Mouse (Mus musculus) cerebellum, postnatal 36 days (tissue): ENCODE results near the gene Igsf21.

ENCODE experiments used
- DNase-seq, 2 experiments: peaks; one replicate each; pipeline ENCODE4 v3.0.0; 2021 to 2022; ENCODE audit warnings: mixed read lengths in 2 of 2

Gene Igsf21

GRCm38 (mm10) chr4:140192276-140193002, 54.1 kb downstream of the Igsf21 start:
- peak; percentile 75 to 87 for DNase-seq

DNA sequence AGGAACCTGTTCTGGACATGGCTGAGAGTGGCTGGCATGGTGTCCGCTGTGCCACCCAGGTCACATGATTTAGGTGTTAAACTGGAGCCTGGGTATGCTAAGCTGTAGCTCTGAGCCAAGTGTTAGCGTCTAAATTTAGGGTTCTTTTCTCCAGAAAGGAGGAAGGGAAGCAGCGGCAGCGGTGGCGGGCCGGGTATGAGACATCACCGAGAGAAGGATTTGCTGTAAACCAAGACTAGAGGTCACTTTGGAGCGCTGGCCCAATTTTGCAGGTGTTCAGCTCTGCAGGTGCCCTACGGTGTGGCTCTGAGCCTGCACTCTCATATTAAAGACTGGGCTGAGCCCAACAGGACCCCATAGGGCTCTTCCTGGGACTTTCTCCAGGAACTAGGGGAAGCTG, 57.0 kb downstream of the Igsf21 start:
- peak; percentile 60 to 67 for DNase-seq

GRCm38 (mm10) chr4:140188626-140189025, 58.0 kb downstream of the Igsf21 start:
- no peak for DNase-seq

DNA sequence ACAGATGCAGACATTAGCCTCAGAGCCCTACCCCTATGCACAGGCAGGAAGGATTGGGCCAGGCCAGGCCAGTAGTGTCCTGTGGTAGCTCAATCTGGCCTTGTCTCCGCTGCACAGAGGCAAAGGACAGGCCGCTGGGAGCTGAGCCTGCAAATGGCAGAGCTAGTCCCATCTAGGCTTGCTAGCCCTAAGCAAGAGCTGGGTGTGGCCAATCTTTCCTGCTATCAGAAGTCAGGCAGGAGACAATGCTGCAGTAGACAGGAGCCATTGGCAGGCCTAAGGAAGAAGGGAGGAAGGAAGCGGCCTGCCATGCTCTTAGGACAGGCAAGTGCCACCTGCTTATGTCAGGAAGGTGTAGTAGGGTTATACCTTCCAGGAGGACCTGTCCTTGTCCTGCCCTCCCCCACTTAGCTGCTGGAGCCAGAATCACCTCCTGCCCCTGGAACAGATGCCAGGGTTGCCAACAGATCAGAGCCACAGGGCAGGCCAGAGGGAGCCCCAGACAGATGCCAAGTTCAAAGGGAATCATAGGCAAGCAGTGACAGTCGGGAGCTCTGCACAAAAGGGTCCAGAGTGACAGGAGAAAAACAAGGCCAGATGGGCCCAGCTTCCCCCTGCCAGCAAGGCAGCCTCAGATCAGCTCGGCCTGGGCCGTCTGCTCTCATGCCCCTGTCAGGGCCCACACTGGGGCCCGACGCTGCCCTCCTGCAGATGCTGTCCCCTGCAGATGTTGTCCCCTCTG, 59.0 kb downstream of the Igsf21 start:
- DNase-seq = peak in 1 of 2 experiments; percentile 39

- DNase-seq = peak; percentile 57 to 60
Observed at GRCm38 (mm10) chr4:140179576-140179975, 67.0 kb downstream of the Igsf21 start.

- DNase-seq = no peak
Observed at GRCm38 (mm10) chr4:140177055-140177454, 69.5 kb downstream of the Igsf21 start.

DNA sequence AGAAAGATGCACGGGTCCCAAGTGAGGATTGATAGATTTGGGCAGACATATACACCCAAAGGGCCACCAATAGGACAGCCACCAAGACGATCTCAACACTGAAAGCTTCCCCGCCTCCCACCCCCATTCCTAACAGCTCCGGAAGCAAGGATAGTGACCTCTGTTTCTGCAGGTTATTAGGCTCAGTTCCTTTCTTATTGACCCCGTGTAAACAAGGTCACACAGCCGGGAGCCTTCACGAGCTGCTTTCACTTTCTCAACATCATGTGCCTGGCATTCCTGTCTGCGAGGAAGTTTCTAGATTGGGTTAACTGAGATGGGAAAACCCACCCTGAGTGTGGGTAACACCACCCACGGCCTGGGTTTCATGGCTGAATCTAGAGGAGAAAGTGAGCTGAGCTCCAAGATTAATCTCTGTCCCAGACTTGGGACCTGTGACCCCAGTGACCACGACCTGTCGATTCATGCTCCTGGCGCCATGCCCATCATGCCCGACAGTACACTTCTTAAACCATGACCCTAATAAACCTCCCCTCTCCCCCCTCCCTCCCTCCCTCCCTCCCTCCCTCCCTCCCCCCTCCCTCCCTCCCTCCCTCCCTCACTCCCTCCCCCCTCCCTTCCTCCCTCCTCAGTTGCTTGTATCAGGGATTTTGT, 72.7 kb downstream of the Igsf21 start:
- no peak for DNase-seq

DNA sequence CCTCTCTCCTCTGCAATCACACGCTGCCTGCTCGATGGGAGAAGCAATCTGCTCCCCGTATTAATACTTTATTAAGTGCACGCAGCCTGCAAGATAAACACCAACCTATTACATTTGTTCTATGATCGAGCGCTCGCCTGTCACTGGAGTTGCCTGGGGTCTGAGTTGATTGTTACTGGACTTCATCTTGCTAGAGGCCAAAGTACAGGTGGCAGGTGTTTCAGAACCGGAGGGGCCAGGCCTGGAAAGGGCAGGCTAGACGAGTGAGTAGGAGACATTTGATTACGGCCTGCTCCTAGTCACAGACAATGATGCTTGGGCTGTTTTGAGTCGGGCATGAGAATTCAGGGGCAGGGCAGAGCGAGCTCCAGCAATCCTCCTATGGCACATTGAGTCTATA, 73.5 kb downstream of the Igsf21 start:
- no peak for DNase-seq

- DNase-seq = no peak
Observed at GRCm38 (mm10) chr4:140171917-140172316, 74.7 kb downstream of the Igsf21 start.

DNA sequence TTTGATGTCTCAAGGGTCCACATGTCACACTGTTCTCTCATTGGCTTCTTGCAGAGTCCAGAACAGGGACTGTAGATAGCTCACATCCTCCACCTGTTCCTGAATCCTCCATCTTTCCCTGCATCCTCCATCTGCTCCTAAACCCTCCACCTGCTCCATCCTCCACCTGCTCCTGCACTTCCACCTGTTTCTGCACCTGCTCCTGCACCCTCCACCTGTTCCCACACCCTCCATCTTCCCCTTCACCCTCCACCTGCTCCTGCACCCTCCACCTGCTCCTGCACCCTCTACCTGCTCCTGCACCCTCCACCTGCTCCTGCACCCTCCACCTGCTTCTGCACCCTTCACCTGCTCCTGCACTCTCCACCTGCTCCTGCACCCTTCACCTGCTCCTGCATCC, 75.4 kb downstream of the Igsf21 start:
- DNase-seq = peak; percentile 50 to 64

DNA sequence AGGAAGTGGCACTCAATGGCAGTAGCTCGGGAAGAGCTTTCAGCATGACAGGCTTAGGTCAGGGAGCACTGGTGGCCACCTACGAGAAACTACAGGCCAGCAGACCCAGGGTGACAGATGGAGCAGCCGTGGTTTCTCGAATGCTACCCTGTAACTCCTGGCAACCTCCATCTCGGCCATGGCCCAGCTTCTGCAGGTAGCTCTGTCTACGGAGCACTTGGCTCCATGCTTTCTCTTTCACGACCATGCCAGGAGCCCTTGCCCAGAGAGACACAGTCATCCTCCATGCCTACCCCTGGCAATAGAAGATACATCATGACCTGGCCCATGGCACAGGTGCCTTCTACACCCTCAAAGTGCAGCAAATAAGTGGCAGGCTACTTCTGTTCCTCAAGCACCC, 80.7 kb downstream of the Igsf21 start:
- DNase-seq = peak; percentile 77 to 79

DNA sequence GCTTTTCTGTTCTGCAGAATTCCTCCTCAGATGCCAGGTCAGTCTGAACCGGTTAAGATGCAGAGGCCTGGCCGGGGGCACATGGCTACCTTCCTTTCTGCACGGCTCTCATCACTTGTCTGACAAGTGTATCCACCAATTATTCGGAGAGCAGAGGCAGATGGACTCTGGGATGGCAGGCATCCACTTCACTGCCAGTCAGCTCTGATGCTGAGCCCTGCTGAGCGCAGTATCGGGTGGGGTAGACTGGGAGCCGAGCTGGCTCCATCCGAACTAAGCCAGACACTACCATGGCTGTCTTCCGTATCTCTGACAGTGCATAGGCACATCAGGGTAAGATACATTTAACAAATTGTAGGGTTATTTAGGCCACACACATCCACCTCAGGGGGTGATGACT, 81.9 kb downstream of the Igsf21 start:
- DNase-seq = no peak

GRCm38 (mm10) chr4:140159617-140160016, 87.0 kb downstream of the Igsf21 start:
- no peak for DNase-seq

GRCm38 (mm10) chr4:140154899-140155463, 91.6 kb downstream of the Igsf21 start:
- DNase-seq = no peak

- no peak for DNase-seq
Observed at GRCm38 (mm10) chr4:140154484-140154883, 92.1 kb downstream of the Igsf21 start.

GRCm38 (mm10) chr4:140153711-140154114, 92.9 kb downstream of the Igsf21 start:
- DNase-seq = no peak

DNA sequence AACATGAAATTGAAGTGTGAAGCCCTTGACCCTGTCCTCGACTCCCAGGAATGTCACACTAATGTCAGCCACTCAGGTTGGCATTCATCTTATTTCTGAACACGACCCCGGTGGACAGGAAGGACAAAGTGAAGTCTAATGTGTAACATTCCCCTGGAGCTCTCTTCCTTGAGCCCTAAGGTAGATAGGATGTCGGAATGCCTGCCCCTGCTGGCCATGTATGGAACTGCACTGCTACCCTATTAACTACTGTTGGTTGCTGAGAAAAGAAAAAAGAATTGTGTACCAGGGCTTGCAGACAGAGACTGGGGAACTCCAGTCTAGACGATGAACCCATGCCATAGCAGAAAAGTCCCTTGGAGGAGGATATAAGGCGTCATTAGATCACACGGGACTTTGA, 93.5 kb downstream of the Igsf21 start:
- DNase-seq = peak; percentile 75 to 80

- no peak for DNase-seq
Observed at GRCm38 (mm10) chr4:140149706-140150105, 96.9 kb downstream of the Igsf21 start.

DNA sequence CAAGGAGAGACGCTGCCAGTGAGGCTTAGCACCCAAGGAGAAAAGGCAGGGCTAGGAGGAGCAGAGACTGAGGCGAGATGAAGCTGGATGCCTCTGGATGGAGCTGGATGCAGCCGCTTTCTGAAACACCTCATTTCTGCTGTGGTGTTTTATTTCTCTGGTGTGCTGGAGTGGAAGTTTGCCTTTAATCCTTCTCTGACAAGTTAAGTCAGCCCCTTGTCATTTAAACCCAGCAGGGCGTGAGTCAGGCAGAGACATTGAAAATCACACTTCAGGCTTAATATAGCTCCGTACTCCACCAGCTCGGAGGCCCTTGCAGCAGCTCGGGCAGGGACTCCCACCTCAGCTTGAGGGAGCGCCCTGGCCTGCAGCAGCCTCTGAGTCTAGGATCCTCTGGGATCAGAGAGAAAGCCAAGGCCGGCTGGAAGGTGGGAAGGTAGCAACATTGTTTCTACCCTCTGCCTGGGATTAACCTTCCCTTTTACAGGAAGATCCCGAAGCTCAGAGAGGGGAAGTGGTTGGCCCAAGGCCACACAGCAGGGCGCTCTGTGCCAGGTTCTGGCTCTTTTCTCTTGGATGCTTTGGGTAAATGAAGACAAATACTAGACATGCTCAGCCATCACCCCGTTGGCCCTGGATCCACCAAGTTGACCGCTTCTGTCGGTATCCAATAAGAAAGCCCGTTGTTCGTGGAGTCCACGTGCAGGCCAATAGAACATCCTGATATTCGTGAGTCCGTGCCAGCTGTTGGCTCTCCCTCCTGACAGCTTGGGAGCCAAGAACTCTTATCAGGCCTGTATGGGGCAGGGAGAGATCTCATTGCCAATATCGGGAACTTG, 98.5 kb downstream of the Igsf21 start:
- peak; percentile 44 to 60 for DNase-seq

- peak; percentile 45 to 49 for DNase-seq
Observed at GRCm38 (mm10) chr4:140147079-140147840, 99.3 kb downstream of the Igsf21 start.

- no peak for DNase-seq
Observed at GRCm38 (mm10) chr4:140143884-140144525, 102.6 kb downstream of the Igsf21 start.
